Mouse (Mus musculus): Measurements from ENCODE around the gene Eef1a2. TPM values are rescaled to one million over a fixed set of nuclear protein-coding genes. Genes with fewer than 3 reads are reported as not detected.
A peak's percentile ranks its signal among the peaks of the same experiment; 100 is the strongest.

The Eef1a2 gene
- polyA plus RNA-seq, 1 experiment from 2014 or later, result 12.7 TPM

DNA sequence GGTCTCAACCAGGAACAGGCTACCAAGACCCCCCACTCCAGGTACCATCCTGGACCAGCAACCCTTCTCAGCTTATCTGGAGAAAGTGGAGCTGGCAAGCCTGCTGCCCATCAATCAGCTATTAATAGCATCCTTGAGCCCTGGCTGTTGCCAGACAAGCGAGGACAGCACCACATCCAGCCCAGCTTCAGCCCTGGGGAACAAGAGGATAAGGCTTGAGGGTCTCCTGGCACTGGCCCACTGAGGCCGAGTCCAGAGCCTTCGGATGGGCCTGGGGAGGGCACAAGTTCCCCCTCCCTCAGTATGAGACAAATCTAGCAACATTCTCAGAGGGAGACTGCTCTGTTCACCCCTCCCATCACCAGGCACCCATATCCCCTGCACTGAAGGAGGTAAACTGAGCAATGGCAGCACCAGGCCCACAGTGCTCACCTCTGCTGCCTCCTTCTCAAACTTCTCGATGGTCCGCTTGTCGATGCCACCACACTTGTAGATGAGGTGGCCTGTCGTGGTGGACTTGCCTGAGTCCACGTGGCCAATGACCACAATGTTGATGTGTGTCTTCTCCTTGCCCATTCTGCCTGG lies 1.9 kb downstream of the Eef1a2 start:
- Histone ChIP-seq H3K4me1 (ENCODE audit: control insufficient read depth, insufficient read depth, low read length) (peaks cover 31% of the 10 kb centered on the region), H3K27me3 (ENCODE audit: control insufficient read depth, insufficient read depth, low read length) (0 out of 2 replicates have a peak, but pooled peaks cover 5% of the 10 kb centered on the region), H3K36me3 (ENCODE audit: control insufficient read depth, insufficient read depth, low read length) (peaks cover 17% of the 10 kb centered on the region), H3K9me3 (ENCODE audit: control insufficient read depth, low read length) (no peaks in the 10 kb centered on the region), H3K27ac (replicated peaks; ENCODE audit: low read depth, low read length) (no peak overlapping the region), H3K4me3 (replicated peaks; ENCODE audit: low read depth, low read length) (peak overlapping the region; percentile 48; the same call in 1 of the 2 replicates), H3K4me2 (ENCODE audit: low read length) (peak overlapping the region; percentile 69), H3K9ac (replicated peaks; ENCODE audit: low read length) (peak overlapping the region; percentile 3; the same call in 1 of the 2 replicates)
- ATAC-seq (ENCODE audit: low FRiP score, low TSS enrichment), result no peak
- no peak for DNase-seq
- 86% methylated on average over 8 of the region's 8 CpGs for WGBS

GRCm38 (mm10) chr2:181154361-181154760 lies 2.5 kb downstream of the Eef1a2 start:
- WGBS, result 89% methylated on average over 3 of the region's 3 CpGs
- DNase-seq (no peak), ATAC-seq (ENCODE audit: low FRiP score, low TSS enrichment) (no peak)
- Histone ChIP-seq H3K4me1 (ENCODE audit: control insufficient read depth, insufficient read depth, low read length) (peaks cover 25% of the 10 kb centered on the region), H3K4me3 (replicated peaks; ENCODE audit: low read depth, low read length) (no peak overlapping the region), H3K27ac (replicated peaks; ENCODE audit: low read depth, low read length) (no peak overlapping the region), H3K36me3 (ENCODE audit: control insufficient read depth, insufficient read depth, low read length) (peaks cover 21% of the 10 kb centered on the region), H3K9me3 (ENCODE audit: control insufficient read depth, low read length) (no peaks in the 10 kb centered on the region), H3K9ac (replicated peaks; ENCODE audit: low read length) (0 out of 2 replicates have a peak overlapping the region, but pooled peaks have one; percentile 3), H3K4me2 (ENCODE audit: low read length) (peak overlapping the region; percentile 69), H3K27me3 (ENCODE audit: control insufficient read depth, insufficient read depth, low read length) (0 out of 2 replicates have a peak, but pooled peaks cover 8% of the 10 kb centered on the region)

GRCm38 (mm10) chr2:181153837-181154236 lies 3.0 kb downstream of the Eef1a2 start:
- H3K36me3 ChIP-seq (ENCODE audit: control insufficient read depth, insufficient read depth, low read length), result peaks cover 21% of the 10 kb centered on the region
- H3K9me3 ChIP-seq (ENCODE audit: control insufficient read depth, low read length), result no peaks in the 10 kb centered on the region
- 0 out of 2 replicates have a peak, but pooled peaks cover 8% of the 10 kb centered on the region for H3K27me3 ChIP-seq (ENCODE audit: control insufficient read depth, insufficient read depth, low read length)
- H3K4me1 ChIP-seq (ENCODE audit: control insufficient read depth, insufficient read depth, low read length), result peaks cover 20% of the 10 kb centered on the region
- no peak overlapping the region for H3K4me2 ChIP-seq (ENCODE audit: low read length)
- no peak overlapping the region for H3K9ac ChIP-seq (replicated peaks; ENCODE audit: low read length)
- no peak overlapping the region for H3K27ac ChIP-seq (replicated peaks; ENCODE audit: low read depth, low read length)
- no peak for ATAC-seq (ENCODE audit: low FRiP score, low TSS enrichment)
- no peak overlapping the region for H3K4me3 ChIP-seq (replicated peaks; ENCODE audit: low read depth, low read length)
- DNase-seq, result peak; percentile 41
- 0% methylated on average over 1 of the region's 1 CpGs for WGBS

GRCm38 (mm10) chr2:181153131-181153530 lies 3.7 kb downstream of the Eef1a2 start:
- Histone ChIP-seq H3K27me3 (ENCODE audit: control insufficient read depth, insufficient read depth, low read length) (0 out of 2 replicates have a peak, but pooled peaks cover 8% of the 10 kb centered on the region), H3K9me3 (ENCODE audit: control insufficient read depth, low read length) (no peaks in the 10 kb centered on the region), H3K27ac (replicated peaks; ENCODE audit: low read depth, low read length) (no peak overlapping the region), H3K36me3 (ENCODE audit: control insufficient read depth, insufficient read depth, low read length) (peaks cover 21% of the 10 kb centered on the region), H3K4me2 (ENCODE audit: low read length) (no peak overlapping the region), H3K4me3 (replicated peaks; ENCODE audit: low read depth, low read length) (no peak overlapping the region), H3K9ac (replicated peaks; ENCODE audit: low read length) (no peak overlapping the region), H3K4me1 (ENCODE audit: control insufficient read depth, insufficient read depth, low read length) (peaks cover 23% of the 10 kb centered on the region)
- WGBS, result 87% methylated on average over 1 of the region's 1 CpGs
- DNase-seq, result no peak
- ATAC-seq (ENCODE audit: low FRiP score, low TSS enrichment), result no peak

DNA sequence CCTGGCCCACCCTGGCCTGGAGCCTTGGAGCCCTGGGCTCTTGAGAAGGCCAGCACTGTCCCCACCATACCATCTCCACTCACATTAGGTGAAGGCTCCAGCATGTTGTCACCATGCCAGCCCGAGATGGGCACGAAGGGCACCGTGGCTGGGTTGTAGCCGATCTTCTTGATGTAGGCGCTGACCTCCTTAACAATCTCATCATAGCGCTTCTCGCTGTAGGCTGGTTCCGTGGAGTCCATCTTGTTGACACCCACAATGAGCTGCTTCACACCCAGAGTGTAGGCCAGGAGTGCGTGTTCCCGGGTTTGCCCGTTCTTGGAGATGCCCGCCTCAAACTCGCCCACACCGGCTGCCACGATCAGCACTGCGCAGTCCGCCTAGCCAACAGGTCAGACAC lies 4.1 kb downstream of the Eef1a2 start:
- DNase-seq, result no peak
- Histone ChIP-seq H3K4me2 (ENCODE audit: low read length) (no peak overlapping the region), H3K9me3 (ENCODE audit: control insufficient read depth, low read length) (no peaks in the 10 kb centered on the region), H3K27ac (replicated peaks; ENCODE audit: low read depth, low read length) (no peak overlapping the region), H3K9ac (replicated peaks; ENCODE audit: low read length) (no peak overlapping the region), H3K27me3 (ENCODE audit: control insufficient read depth, insufficient read depth, low read length) (0 out of 2 replicates have a peak, but pooled peaks cover 8% of the 10 kb centered on the region), H3K4me3 (replicated peaks; ENCODE audit: low read depth, low read length) (no peak overlapping the region), H3K36me3 (ENCODE audit: control insufficient read depth, insufficient read depth, low read length) (peaks cover 21% of the 10 kb centered on the region), H3K4me1 (ENCODE audit: control insufficient read depth, insufficient read depth, low read length) (peaks cover 24% of the 10 kb centered on the region)
- WGBS, result 93% methylated on average over 17 of the region's 17 CpGs
- no peak for ATAC-seq (ENCODE audit: low FRiP score, low TSS enrichment)

DNA sequence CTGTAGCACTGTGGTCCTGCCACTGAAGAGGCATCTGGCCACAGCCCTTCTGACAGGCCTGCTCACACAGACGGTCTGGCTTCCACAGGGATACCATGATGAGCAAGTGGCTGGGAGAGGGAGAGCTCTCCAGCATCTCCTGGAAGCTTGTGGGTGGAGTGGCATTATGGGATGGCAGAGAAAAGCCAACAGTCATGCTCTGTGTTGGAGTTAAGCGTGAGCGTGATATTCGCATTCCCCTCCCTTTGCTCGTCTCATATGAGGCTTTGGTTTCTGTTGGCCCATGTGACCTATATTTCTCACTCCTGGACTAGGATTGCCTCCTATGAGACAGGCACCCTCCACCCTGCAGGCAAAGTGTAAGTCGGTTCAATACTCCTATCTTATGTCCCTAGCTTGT lies 6.5 kb downstream of the Eef1a2 start:
- WGBS, result 76% methylated on average over 6 of the region's 6 CpGs
- Histone ChIP-seq H3K27me3 (ENCODE audit: control insufficient read depth, insufficient read depth, low read length) (peaks cover 13% of the 10 kb centered on the region; the same call in 1 of the 2 replicates), H3K27ac (replicated peaks; ENCODE audit: low read depth, low read length) (no peak overlapping the region), H3K36me3 (ENCODE audit: control insufficient read depth, insufficient read depth, low read length) (peaks cover 30% of the 10 kb centered on the region), H3K9ac (replicated peaks; ENCODE audit: low read length) (no peak overlapping the region), H3K4me3 (replicated peaks; ENCODE audit: low read depth, low read length) (no peak overlapping the region), H3K4me2 (ENCODE audit: low read length) (no peak overlapping the region), H3K4me1 (ENCODE audit: control insufficient read depth, insufficient read depth, low read length) (peaks cover 14% of the 10 kb centered on the region), H3K9me3 (ENCODE audit: control insufficient read depth, low read length) (no peaks in the 10 kb centered on the region)
- ATAC-seq (ENCODE audit: low FRiP score, low TSS enrichment), result no peak
- DNase-seq, result no peak

- Histone ChIP-seq H3K9ac (replicated peaks; ENCODE audit: low read length) (peak overlapping the region; percentile 29; the same call in 1 of the 2 replicates), H3K4me2 (ENCODE audit: low read length) (peak overlapping the region; percentile 69), H3K27me3 (ENCODE audit: control insufficient read depth, insufficient read depth, low read length) (peaks cover 13% of the 10 kb centered on the region; the same call in 1 of the 2 replicates), H3K4me1 (ENCODE audit: control insufficient read depth, insufficient read depth, low read length) (peaks cover 10% of the 10 kb centered on the region; the same call in 1 of the 2 replicates), H3K36me3 (ENCODE audit: control insufficient read depth, insufficient read depth, low read length) (peaks cover 30% of the 10 kb centered on the region), H3K27ac (replicated peaks; ENCODE audit: low read depth, low read length) (no peak overlapping the region), H3K4me3 (replicated peaks; ENCODE audit: low read depth, low read length) (peak overlapping the region; percentile 34), H3K9me3 (ENCODE audit: control insufficient read depth, low read length) (no peaks in the 10 kb centered on the region)
- ATAC-seq (ENCODE audit: low FRiP score, low TSS enrichment) (no peak), DNase-seq (peak; percentile 54)
- WGBS, result 12% methylated on average over 31 of the region's 31 CpGs
Observed at GRCm38 (mm10) chr2:181148318-181148955, 8.4 kb downstream of the Eef1a2 start.

- Histone ChIP-seq H3K27me3 (ENCODE audit: control insufficient read depth, insufficient read depth, low read length) (peaks cover 13% of the 10 kb centered on the region; the same call in 1 of the 2 replicates), H3K4me3 (replicated peaks; ENCODE audit: low read depth, low read length) (peak overlapping the region; percentile 34), H3K4me2 (ENCODE audit: low read length) (peak overlapping the region; percentile 69), H3K36me3 (ENCODE audit: control insufficient read depth, insufficient read depth, low read length) (peaks cover 23% of the 10 kb centered on the region), H3K27ac (replicated peaks; ENCODE audit: low read depth, low read length) (no peak overlapping the region), H3K4me1 (ENCODE audit: control insufficient read depth, insufficient read depth, low read length) (peaks cover 10% of the 10 kb centered on the region; the same call in 1 of the 2 replicates), H3K9ac (replicated peaks; ENCODE audit: low read length) (peak overlapping the region; percentile 29; the same call in 1 of the 2 replicates), H3K9me3 (ENCODE audit: control insufficient read depth, low read length) (no peaks in the 10 kb centered on the region)
- WGBS, result under 1% methylated on average over 60 of the region's 61 CpGs
- ATAC-seq (ENCODE audit: low FRiP score, low TSS enrichment) (0 out of 2 replicates have a peak, but pooled peaks have one; percentile 29), DNase-seq (peak; percentile 75)
Observed at GRCm38 (mm10) chr2:181147546-181148317, 9.1 kb downstream of the Eef1a2 start.
